Mouse (Mus musculus): ENCODE measurements at regions not wholly inside any gene's neighbourhood (a gene's known extent, or its start where the extent isn't known, plus 50 kb on each side); places are given as distances from the start of the nearest gene placed in this dataset.

DNA sequence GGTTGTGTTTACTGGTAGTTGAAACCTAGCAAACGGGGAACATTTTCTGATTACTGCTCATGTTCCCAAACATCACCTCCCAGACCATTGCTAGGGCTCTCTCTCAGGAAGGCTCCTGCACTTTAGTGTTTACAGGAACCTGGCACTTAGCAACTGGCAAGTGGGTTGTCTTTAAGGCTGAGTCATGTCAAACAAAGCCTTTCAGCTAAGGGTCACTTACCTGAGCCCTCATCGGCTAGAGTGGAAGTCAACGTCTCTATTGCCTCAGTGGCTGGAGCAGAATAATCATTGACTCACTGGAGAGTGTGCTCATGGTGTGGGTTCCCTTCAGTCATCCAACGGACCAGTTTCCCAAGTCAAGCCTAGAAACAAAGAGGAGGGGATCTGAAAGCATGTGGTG, 101.0 kb downstream of the Tomm20 start:
- TF ChIP-seq CTCF (IDR thresholded peaks at IDR 0.05; ENCODE audit: low read depth, low read length) (no peak), POLR2A (IDR thresholded peaks at IDR 0.05; ENCODE audit: borderline replicate concordance, low read depth, low read length) (no peak)

Data from bone marrow macrophage, adult 2 months (primary cell).